Mouse (Mus musculus) embryonic facial prominence, embryonic 12.5 days (tissue): Measurements from ENCODE around the gene Zic2. TPM values are rescaled to one million over a fixed set of nuclear protein-coding genes. Genes with fewer than 3 reads are reported as not detected.

ENCODE experiments used
- polyA plus RNA-seq: library from polyadenylated mRNA; unstranded; fragments of >200 nt; fragmentation: Nextera tagmentation; extraction: Ambion mirVana; gene quantifications from 2 replicates; pipeline ENCODE4 v1.2.1, GENCODE M21; 2016

Gene Zic2
- polyA plus RNA-seq, 1 experiment from 2014 or later = 4.9 TPM

Other genes starting within 250 kb of the Zic2 start
- 0.38 and 0.47 TPM in 2 replicates for gene Gm5089, start 24.3 kb upstream of the Zic2 start, polyA plus RNA-seq
- 4.8 and 5.4 TPM in 2 replicates for gene Zic5, start 9.8 kb upstream of the Zic2 start, polyA plus RNA-seq
- not detected in 2 replicates for gene Gm10837, start 15.2 kb downstream of the Zic2 start, polyA plus RNA-seq
- 35.3 and 36.5 TPM in 2 replicates for gene Pcca, start 58.9 kb downstream of the Zic2 start, polyA plus RNA-seq